Mouse (Mus musculus): Measurements from ENCODE around the gene Iqsec1. TPM values are rescaled to one million over a fixed set of nuclear protein-coding genes. Genes with fewer than 3 reads are reported as not detected.

The Iqsec1 gene
- polyA plus RNA-seq, 1 experiment from 2014 or later, result 5.1 TPM

GRCm38 (mm10) chr6:90702837-90703735 is 285.4 kb downstream of the Iqsec1 start:
- no peak for DNase-seq (ENCODE audit: low spot score)
- peaks cover 36% of the 10 kb centered on the region for H3K4me1 ChIP-seq (replicated peaks; ENCODE audit: control insufficient read depth, insufficient read depth)
- ATAC-seq (ENCODE audit: low FRiP score, low TSS enrichment), result no peak

GRCm38 (mm10) chr6:90702197-90702596 is 286.3 kb downstream of the Iqsec1 start:
- H3K4me1 ChIP-seq (replicated peaks; ENCODE audit: control insufficient read depth, insufficient read depth), result peaks cover 32% of the 10 kb centered on the region
- ATAC-seq (ENCODE audit: low FRiP score, low TSS enrichment) (no peak), DNase-seq (ENCODE audit: low spot score) (no peak)
- H3K9ac ChIP-seq (ENCODE audit: low read length), result no peak overlapping the region
- no peak overlapping the region for H3K27ac ChIP-seq (replicated peaks)
- no peak overlapping the region for H3K4me3 ChIP-seq (ENCODE audit: low read depth, low read length)
- no peaks in the 10 kb centered on the region for H3K27me3 ChIP-seq (ENCODE audit: control insufficient read depth, insufficient read depth, low read length)
- no peak for TF ChIP-seq CTCF (IDR thresholded peaks at IDR 0.05; ENCODE audit: low read depth)
- no peak for TF ChIP-seq EP300 (optimal IDR thresholded peaks at IDR 0.05)
- H3K9me3 ChIP-seq (ENCODE audit: control insufficient read depth, low read length), result no peaks in the 10 kb centered on the region
- no peak overlapping the region for H3K4me2 ChIP-seq (replicated peaks; ENCODE audit: low read depth)
- H3K36me3 ChIP-seq (ENCODE audit: control insufficient read depth, insufficient read depth, low read length), result no peaks in the 10 kb centered on the region

More at GRCm38 (mm10) chr6:90702837-90703735, 285.4 kb downstream of the Iqsec1 start:
- no peaks in the 10 kb centered on the region for H3K9me3 ChIP-seq (ENCODE audit: control insufficient read depth, low read length)
- H3K27me3 ChIP-seq (ENCODE audit: control insufficient read depth, insufficient read depth, low read length), result no peaks in the 10 kb centered on the region
- no peak overlapping the region for H3K9ac ChIP-seq (ENCODE audit: low read length)
- H3K4me3 ChIP-seq (ENCODE audit: low read depth, low read length), result no peak overlapping the region
- TF ChIP-seq CTCF (IDR thresholded peaks at IDR 0.05; ENCODE audit: low read depth) (no peak), EP300 (optimal IDR thresholded peaks at IDR 0.05) (no peak)
- H3K36me3 ChIP-seq (ENCODE audit: control insufficient read depth, insufficient read depth, low read length), result no peaks in the 10 kb centered on the region
- H3K4me2 ChIP-seq (replicated peaks; ENCODE audit: low read depth), result no peak overlapping the region
- peak overlapping the region; percentile 49; the same call in 1 of the 2 replicates for H3K27ac ChIP-seq (replicated peaks)
- 33% methylated on average over 4 of the region's 4 CpGs for WGBS

- Histone ChIP-seq H3K9ac (ENCODE audit: low read length) (no peak overlapping the region), H3K36me3 (ENCODE audit: control insufficient read depth, insufficient read depth, low read length) (no peaks in the 10 kb centered on the region), H3K27me3 (ENCODE audit: control insufficient read depth, insufficient read depth, low read length) (no peaks in the 10 kb centered on the region), H3K4me3 (ENCODE audit: low read depth, low read length) (no peak overlapping the region), H3K9me3 (ENCODE audit: control insufficient read depth, low read length) (no peaks in the 10 kb centered on the region), H3K27ac (replicated peaks) (no peak overlapping the region), H3K4me1 (replicated peaks; ENCODE audit: control insufficient read depth, insufficient read depth) (peaks cover 24% of the 10 kb centered on the region), H3K4me2 (replicated peaks; ENCODE audit: low read depth) (no peak overlapping the region)
- 86% methylated on average over 2 of the region's 2 CpGs for WGBS
- DNase-seq (ENCODE audit: low spot score) (no peak), ATAC-seq (ENCODE audit: low FRiP score, low TSS enrichment) (no peak)
- TF ChIP-seq EP300 (optimal IDR thresholded peaks at IDR 0.05), result no peak
- TF ChIP-seq CTCF (IDR thresholded peaks at IDR 0.05; ENCODE audit: low read depth), result no peak
These were observed 287.1 kb downstream of the Iqsec1 start for GRCm38 (mm10) chr6:90701391-90701790.

DNA sequence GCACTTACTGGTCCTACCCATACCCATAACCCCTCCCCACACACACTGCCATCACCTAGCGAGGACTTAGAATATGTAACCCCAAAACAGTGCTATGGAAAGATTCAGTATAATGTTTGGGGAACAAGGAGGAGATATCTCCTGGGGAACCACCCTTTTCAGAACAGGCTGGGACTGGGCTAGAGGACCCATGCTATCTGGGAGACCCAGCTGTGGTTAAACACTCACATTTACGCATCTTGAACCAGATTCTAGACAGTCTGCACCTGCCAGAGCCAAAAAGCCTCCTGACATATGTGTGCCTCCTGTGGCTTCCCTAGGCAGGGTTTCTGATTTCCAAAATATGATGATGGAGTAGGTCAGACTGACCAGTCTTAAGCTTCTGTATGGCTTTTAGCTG is 287.7 kb downstream of the Iqsec1 start:
- peaks cover 23% of the 10 kb centered on the region for H3K4me1 ChIP-seq (replicated peaks; ENCODE audit: control insufficient read depth, insufficient read depth)
- H3K9me3 ChIP-seq (ENCODE audit: control insufficient read depth, low read length), result no peaks in the 10 kb centered on the region
- no peak for DNase-seq (ENCODE audit: low spot score)
- H3K4me2 ChIP-seq (replicated peaks; ENCODE audit: low read depth), result no peak overlapping the region
- 88% methylated on average over 2 of the region's 2 CpGs for WGBS
- H3K36me3 ChIP-seq (ENCODE audit: control insufficient read depth, insufficient read depth, low read length), result no peaks in the 10 kb centered on the region
- H3K4me3 ChIP-seq (ENCODE audit: low read depth, low read length), result no peak overlapping the region
- no peak for ATAC-seq (ENCODE audit: low FRiP score, low TSS enrichment)
- H3K27me3 ChIP-seq (ENCODE audit: control insufficient read depth, insufficient read depth, low read length), result no peaks in the 10 kb centered on the region
- no peak overlapping the region for H3K27ac ChIP-seq (replicated peaks)
- TF ChIP-seq CTCF (IDR thresholded peaks at IDR 0.05; ENCODE audit: low read depth) (no peak), EP300 (optimal IDR thresholded peaks at IDR 0.05) (no peak)
- no peak overlapping the region for H3K9ac ChIP-seq (ENCODE audit: low read length)

DNA sequence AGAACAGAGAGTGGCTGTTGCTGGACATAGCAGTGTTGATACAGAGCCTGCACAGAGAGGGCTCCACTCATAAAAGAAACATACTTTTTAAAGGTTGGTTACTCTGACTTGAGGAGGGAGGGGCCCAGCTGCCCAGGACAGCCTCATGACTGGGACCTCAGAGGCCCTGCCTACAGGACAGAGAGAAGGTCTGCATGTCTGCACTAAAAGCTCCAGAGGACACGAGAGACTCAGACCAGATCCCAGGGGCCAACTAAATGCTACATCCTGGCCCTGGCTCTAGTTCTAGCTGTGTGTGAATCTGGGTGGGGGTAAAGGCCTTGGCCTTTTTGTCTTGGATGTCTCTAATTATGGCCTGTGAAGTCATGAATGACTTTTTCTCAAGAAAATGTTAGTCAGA is 288.4 kb downstream of the Iqsec1 start:
- Histone ChIP-seq H3K9ac (ENCODE audit: low read length) (no peak overlapping the region), H3K9me3 (ENCODE audit: control insufficient read depth, low read length) (no peaks in the 10 kb centered on the region), H3K36me3 (ENCODE audit: control insufficient read depth, insufficient read depth, low read length) (no peaks in the 10 kb centered on the region), H3K4me1 (replicated peaks; ENCODE audit: control insufficient read depth, insufficient read depth) (peaks cover 23% of the 10 kb centered on the region), H3K27me3 (ENCODE audit: control insufficient read depth, insufficient read depth, low read length) (no peaks in the 10 kb centered on the region), H3K27ac (replicated peaks) (no peak overlapping the region), H3K4me2 (replicated peaks; ENCODE audit: low read depth) (no peak overlapping the region), H3K4me3 (ENCODE audit: low read depth, low read length) (no peak overlapping the region)
- DNase-seq (ENCODE audit: low spot score) (no peak), ATAC-seq (ENCODE audit: low FRiP score, low TSS enrichment) (no peak)
- no peak for TF ChIP-seq EP300 (optimal IDR thresholded peaks at IDR 0.05)
- no peak for TF ChIP-seq CTCF (IDR thresholded peaks at IDR 0.05; ENCODE audit: low read depth)
- 50% methylated on average over 1 of the region's 1 CpGs for WGBS

DNA sequence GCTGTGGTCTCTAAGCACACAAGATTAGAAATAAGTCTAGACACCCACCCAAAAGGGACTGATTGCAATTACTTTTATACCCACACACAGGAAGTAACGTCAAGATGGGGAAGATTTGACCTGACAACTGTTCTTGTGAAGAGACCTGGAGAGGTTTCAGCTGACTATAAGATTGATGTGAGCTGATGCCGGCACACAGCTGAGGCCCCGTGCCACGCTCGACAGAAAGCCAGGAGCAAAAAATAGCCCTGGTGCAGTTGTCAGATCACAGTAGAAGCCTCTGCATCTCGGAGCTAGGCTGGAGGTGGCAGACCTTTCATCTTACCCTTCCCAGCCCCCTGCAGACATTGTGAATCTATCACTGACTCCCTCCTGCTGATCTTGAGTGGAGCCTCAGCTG is 289.6 kb downstream of the Iqsec1 start:
- Histone ChIP-seq H3K9me3 (ENCODE audit: control insufficient read depth, low read length) (no peaks in the 10 kb centered on the region), H3K36me3 (ENCODE audit: control insufficient read depth, insufficient read depth, low read length) (peaks cover 5% of the 10 kb centered on the region; the same call in 1 of the 2 replicates), H3K4me1 (replicated peaks; ENCODE audit: control insufficient read depth, insufficient read depth) (peaks cover 16% of the 10 kb centered on the region), H3K4me2 (replicated peaks; ENCODE audit: low read depth) (no peak overlapping the region), H3K27me3 (ENCODE audit: control insufficient read depth, insufficient read depth, low read length) (no peaks in the 10 kb centered on the region), H3K9ac (ENCODE audit: low read length) (no peak overlapping the region), H3K27ac (replicated peaks) (no peak overlapping the region), H3K4me3 (ENCODE audit: low read depth, low read length) (no peak overlapping the region)
- no peak for TF ChIP-seq EP300 (optimal IDR thresholded peaks at IDR 0.05)
- no peak for TF ChIP-seq CTCF (IDR thresholded peaks at IDR 0.05; ENCODE audit: low read depth)
- 57% methylated on average over 6 of the region's 6 CpGs for WGBS
- no peak for ATAC-seq (ENCODE audit: low FRiP score, low TSS enrichment)
- no peak for DNase-seq (ENCODE audit: low spot score)

Data from stomach, postnatal 0 days (tissue).